Mouse (Mus musculus): ENCODE measurements around the gene Gtpbp6. TPM values are rescaled to one million over a fixed set of nuclear protein-coding genes. Genes with fewer than 3 reads are reported as not detected.
A peak's percentile ranks its signal among the peaks of the same experiment; 100 is the strongest.

Gene Gtpbp6
- total RNA-seq, 1 experiment: 116 TPM

GRCm38 (mm10) chr5:110094847-110095213 is 13.2 kb downstream of the Gtpbp6 start:
- in situ Hi-C loops (cut with MboI; ENCODE audit: low sequenced_read_pairs in 2 of 2, unreplicated experiment in 2 of 2): no loop called here
- no peak for DNase-seq (ENCODE audit: low read depth, low spot score)
- TF ChIP-seq HCFC1 (IDR thresholded peaks at IDR 0.05; ENCODE audit: borderline replicate concordance, insufficient read depth, low read length) (no peak), ZC3H11A (IDR thresholded peaks at IDR 0.05; ENCODE audit: borderline replicate concordance, low read depth, low read length) (no peak), CHD2 (IDR thresholded peaks at IDR 0.05; ENCODE audit: low read depth, low read length) (no peak), MAFK (IDR thresholded peaks at IDR 0.05; ENCODE audit: insufficient read depth, low read depth, low read length) (no peak), ZNF384 (IDR thresholded peaks at IDR 0.05; ENCODE audit: low read depth, low read length) (no peak)
- H3K4me3 ChIP-seq (ENCODE audit: insufficient read depth in 1 of 2, low read depth in 1 of 2, low read length in 2 of 2, poor library complexity in 1 of 2, severe bottlenecking in 1 of 2): peak overlapping the region; percentile 67 to 88
- H3K36me3 ChIP-seq (ENCODE audit: control insufficient read depth, insufficient read depth, low read length, poor library complexity, severe bottlenecking): no peaks in the 10 kb centered on the region
- H3K4me1 ChIP-seq (ENCODE audit: control insufficient read depth in 2 of 2, insufficient read depth in 2 of 2, low read length in 2 of 2, poor library complexity in 1 of 2): peaks cover 9 to 17% of the 10 kb centered on the region in 2 experiments
- peak overlapping the region; percentile 32; the same call in 1 of the 2 replicates for H3K27ac ChIP-seq (ENCODE audit: insufficient read depth, low read depth, low read length, poor library complexity, severe bottlenecking)
- H3K9ac ChIP-seq (ENCODE audit: insufficient read depth, low read depth, low read length, poor library complexity, severe bottlenecking): peak overlapping the region; percentile 86; the same call in 1 of the 2 replicates
- H3K9me3 ChIP-seq (ENCODE audit: control insufficient read depth, insufficient read depth, low read depth, low read length): no peaks in the 10 kb centered on the region

- H3K36me3 ChIP-seq (ENCODE audit: control insufficient read depth, insufficient read depth, low read length, poor library complexity, severe bottlenecking): no peaks in the 10 kb centered on the region
- peak within 1 kb of the TSS; percentile 86 for H3K9ac ChIP-seq (ENCODE audit: insufficient read depth, low read depth, low read length, poor library complexity, severe bottlenecking)
- TF ChIP-seq ZC3H11A (IDR thresholded peaks at IDR 0.05; ENCODE audit: borderline replicate concordance, low read depth, low read length) (no peak), CHD2 (IDR thresholded peaks at IDR 0.05; ENCODE audit: low read depth, low read length) (peak; percentile 75), MAFK (IDR thresholded peaks at IDR 0.05; ENCODE audit: insufficient read depth, low read depth, low read length) (no peak), ZNF384 (IDR thresholded peaks at IDR 0.05; ENCODE audit: low read depth, low read length) (no peak), HCFC1 (IDR thresholded peaks at IDR 0.05; ENCODE audit: borderline replicate concordance, insufficient read depth, low read length) (0 out of 2 replicates have a peak, but pooled peaks have one; percentile 45)
- DNase-seq (ENCODE audit: low read depth, low spot score): peak; percentile 86
- no peaks in the 10 kb centered on the region for H3K9me3 ChIP-seq (ENCODE audit: control insufficient read depth, insufficient read depth, low read depth, low read length)
- H3K27ac ChIP-seq (ENCODE audit: insufficient read depth, low read depth, low read length, poor library complexity, severe bottlenecking): peak within 1 kb of the TSS; percentile 32; the same call in 1 of the 2 replicates
- peak within 1 kb of the TSS; percentile 67 to 88 for H3K4me3 ChIP-seq (ENCODE audit: insufficient read depth in 1 of 2, low read depth in 1 of 2, low read length in 2 of 2, poor library complexity in 1 of 2, severe bottlenecking in 1 of 2)
- peaks cover 9 to 15% of the 10 kb centered on the region in 2 experiments for H3K4me1 ChIP-seq (ENCODE audit: control insufficient read depth in 2 of 2, insufficient read depth in 2 of 2, low read length in 2 of 2, poor library complexity in 1 of 2)
- in situ Hi-C loops (cut with MboI; ENCODE audit: low sequenced_read_pairs in 2 of 2, unreplicated experiment in 2 of 2): no loop called here
These were observed 13.8 kb downstream of the Gtpbp6 start, which contains the start of gene Gm35315 for GRCm38 (mm10) chr5:110094030-110094846. Gene Gm35315, minus strand, starts transcription at chr5:110094420.

GRCm38 (mm10) chr5:110091546-110091945 is 16.5 kb downstream of the Gtpbp6 start:
- no peak for TF ChIP-seq CHD2 (IDR thresholded peaks at IDR 0.05; ENCODE audit: low read depth, low read length)
- TF ChIP-seq MAFK (IDR thresholded peaks at IDR 0.05; ENCODE audit: insufficient read depth, low read depth, low read length): no peak
- TF ChIP-seq HCFC1 (IDR thresholded peaks at IDR 0.05; ENCODE audit: borderline replicate concordance, insufficient read depth, low read length): no peak
- TF ChIP-seq ZNF384 (IDR thresholded peaks at IDR 0.05; ENCODE audit: low read depth, low read length): no peak
- TF ChIP-seq ZC3H11A (IDR thresholded peaks at IDR 0.05; ENCODE audit: borderline replicate concordance, low read depth, low read length): no peak
- Histone ChIP-seq H3K4me1 (ENCODE audit: control insufficient read depth in 2 of 2, insufficient read depth in 2 of 2, low read length in 2 of 2, poor library complexity in 1 of 2) (peaks cover 0 to 4% of the 10 kb centered on the region in 2 experiments; a peak in 3 of 4 replicates), H3K27ac (ENCODE audit: insufficient read depth, low read depth, low read length, poor library complexity, severe bottlenecking) (no peak overlapping the region), H3K9ac (ENCODE audit: insufficient read depth, low read depth, low read length, poor library complexity, severe bottlenecking) (no peak overlapping the region), H3K9me3 (ENCODE audit: control insufficient read depth, insufficient read depth, low read depth, low read length) (no peaks in the 10 kb centered on the region), H3K4me3 (ENCODE audit: insufficient read depth in 1 of 2, low read depth in 1 of 2, low read length in 2 of 2, poor library complexity in 1 of 2, severe bottlenecking in 1 of 2) (no peak overlapping the region), H3K36me3 (ENCODE audit: control insufficient read depth, insufficient read depth, low read length, poor library complexity, severe bottlenecking) (no peaks in the 10 kb centered on the region)
- in situ Hi-C loops (cut with MboI; ENCODE audit: low sequenced_read_pairs in 2 of 2, unreplicated experiment in 2 of 2): no loop called here
- no peak for DNase-seq (ENCODE audit: low read depth, low spot score)

- H3K36me3 ChIP-seq (ENCODE audit: control insufficient read depth, insufficient read depth, low read length, poor library complexity, severe bottlenecking): no peaks in the 10 kb centered on the region
- peak overlapping the region; percentile 88 for H3K9ac ChIP-seq (ENCODE audit: insufficient read depth, low read depth, low read length, poor library complexity, severe bottlenecking)
- DNase-seq (ENCODE audit: low read depth, low spot score): peak; percentile 80
- in situ Hi-C loops (cut with MboI; ENCODE audit: low sequenced_read_pairs in 2 of 2, unreplicated experiment in 2 of 2): no loop called here
- H3K27ac ChIP-seq (ENCODE audit: insufficient read depth, low read depth, low read length, poor library complexity, severe bottlenecking): peak overlapping the region; percentile 83
- H3K9me3 ChIP-seq (ENCODE audit: control insufficient read depth, insufficient read depth, low read depth, low read length): no peaks in the 10 kb centered on the region
- H3K4me3 ChIP-seq (ENCODE audit: insufficient read depth in 1 of 2, low read depth in 1 of 2, low read length in 2 of 2, poor library complexity in 1 of 2, severe bottlenecking in 1 of 2): peak overlapping the region; percentile 85 to 94
- TF ChIP-seq MAFK (IDR thresholded peaks at IDR 0.05; ENCODE audit: insufficient read depth, low read depth, low read length): peak; percentile 93
- TF ChIP-seq CHD2 (IDR thresholded peaks at IDR 0.05; ENCODE audit: low read depth, low read length): no peak
- H3K4me1 ChIP-seq (ENCODE audit: control insufficient read depth in 2 of 2, insufficient read depth in 2 of 2, low read length in 2 of 2, poor library complexity in 1 of 2): peaks cover 0 to 4% of the 10 kb centered on the region in 2 experiments; a peak in 1 of 4 replicates
These were observed 21.7 kb downstream of the Gtpbp6 start for GRCm38 (mm10) chr5:110086161-110086866.

Data from ES-E14 (cell line).